Comparison of ENCODE assay signal across 16 mouse cellular contexts in the genomic region with DNA sequence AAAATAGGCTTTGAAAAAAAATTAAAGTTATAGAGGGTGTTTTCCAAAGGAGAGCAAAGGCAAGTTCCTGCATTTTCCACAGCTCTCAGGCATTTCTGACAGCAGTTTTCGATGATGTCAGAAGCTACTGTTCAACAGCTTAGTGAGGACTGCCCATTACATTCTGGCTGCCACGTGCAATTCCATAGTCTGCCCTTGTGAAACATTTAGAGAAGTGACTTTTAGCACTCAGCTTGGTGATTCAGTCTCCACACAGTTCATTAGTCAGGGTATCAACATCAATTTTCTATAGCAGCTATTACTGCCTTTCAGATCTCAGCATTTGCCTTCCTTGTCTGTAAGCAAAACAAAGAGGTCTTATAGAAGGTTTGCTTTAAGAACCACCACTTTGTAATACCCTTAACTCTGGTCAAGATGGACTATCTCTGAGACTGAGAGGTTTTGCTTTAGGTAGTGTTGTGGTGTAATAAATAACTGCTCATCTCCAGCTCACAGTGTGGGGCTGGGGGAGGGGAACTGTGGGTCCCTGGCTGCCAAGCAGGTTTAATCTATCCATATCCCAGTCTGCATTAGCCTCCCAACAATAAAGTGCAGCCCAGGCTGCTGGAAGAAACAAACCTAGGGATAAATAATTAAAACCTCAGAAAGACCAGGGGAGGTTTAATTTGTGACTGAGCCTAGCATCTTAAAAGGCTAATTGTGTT.
A peak's percentile ranks its signal among the peaks of the same experiment; 100 is the strongest.
DNase-seq lines count a peak whose midpoint lies in the region; ATAC-seq lines count a peak whose summit lies in the region.
"Had no signal": no experiment of that assay in that cellular context is flagged by ENCODE, and none has a peak within 500 bp of the region (broad histone marks: within the 10 kb centered on the region; RNA-seq: fewer than 3 reads in every experiment).

No protein-coding gene starts in this region.

- H3K9ac ChIP-seq in hindbrain, embryonic 13.5 days, result no peak overlapping the region
- no peak overlapping the region for H3K9ac ChIP-seq in hindbrain, embryonic 11.5 days (ENCODE audit: low read depth, low read length)
- no peak overlapping the region for H3K9ac ChIP-seq in midbrain, embryonic 13.5 days (replicated peaks)
- H3K9ac ChIP-seq in midbrain, embryonic 11.5 days (ENCODE audit: low read length), result no peak overlapping the region
- no peak overlapping the region for H3K9ac ChIP-seq in hindbrain, embryonic 14.5 days
- H3K9ac ChIP-seq in neural tube, embryonic 14.5 days (replicated peaks; ENCODE audit: low read depth, low read length), result no peak overlapping the region
- H3K9ac ChIP-seq in heart, embryonic 12.5 days, result no peak overlapping the region
- H3K9ac ChIP-seq: forebrain, embryonic 13.5 days; liver, embryonic 13.5 days had no signal

- H3K27me3 ChIP-seq in hindbrain, embryonic 13.5 days, result no peaks in the 10 kb centered on the region
- H3K27me3 ChIP-seq in hindbrain, embryonic 11.5 days (ENCODE audit: control insufficient read depth, insufficient read depth, low read length), result no peaks in the 10 kb centered on the region
- no peaks in the 10 kb centered on the region for H3K27me3 ChIP-seq in midbrain, embryonic 13.5 days
- H3K27me3 ChIP-seq in midbrain, embryonic 11.5 days (ENCODE audit: control insufficient read depth, insufficient read depth, low read length), result no peaks in the 10 kb centered on the region
- H3K27me3 ChIP-seq in hindbrain, embryonic 14.5 days (ENCODE audit: control insufficient read depth, insufficient read depth, low read length), result no peaks in the 10 kb centered on the region
- no peaks in the 10 kb centered on the region for H3K27me3 ChIP-seq in neural tube, embryonic 14.5 days (ENCODE audit: control insufficient read depth, insufficient read depth, low read length)
- no peaks in the 10 kb centered on the region for H3K27me3 ChIP-seq in heart, embryonic 12.5 days (replicated peaks)
- H3K27me3 ChIP-seq: CH12.LX; forebrain, embryonic 13.5 days; liver, embryonic 13.5 days had no signal

- H3K4me3 ChIP-seq in hindbrain, embryonic 13.5 days, result no peak overlapping the region
- H3K4me3 ChIP-seq in hindbrain, embryonic 11.5 days (ENCODE audit: low read depth, low read length), result no peak overlapping the region
- no peak overlapping the region for H3K4me3 ChIP-seq in midbrain, embryonic 13.5 days (replicated peaks)
- no peak overlapping the region for H3K4me3 ChIP-seq in midbrain, embryonic 11.5 days (ENCODE audit: low read depth, low read length)
- no peak overlapping the region for H3K4me3 ChIP-seq in hindbrain, embryonic 14.5 days (replicated peaks; ENCODE audit: low read length)
- no peak overlapping the region for H3K4me3 ChIP-seq in neural tube, embryonic 14.5 days (ENCODE audit: low read depth, low read length)
- no peak overlapping the region for H3K4me3 ChIP-seq in heart, embryonic 12.5 days
- H3K4me3 ChIP-seq: forebrain, embryonic 13.5 days; liver, embryonic 13.5 days had no signal

- DNase-seq in hindbrain, embryonic 11.5 days (ENCODE audit: low spot score), result no peak
- no peak for DNase-seq in midbrain, embryonic 11.5 days (ENCODE audit: low spot score, missing footprints)
- no peak for DNase-seq in hindbrain, embryonic 14.5 days (ENCODE audit: low spot score)
- DNase-seq: adrenal gland, postnatal 10 days; cerebellum, adult 9-10 months; gastrocnemius, postnatal 25 days; kidney, postnatal 10 days; liver, embryonic 13.5 days; thymus, postnatal 4 days had no signal

- 68% methylated on average over 2 of the region's 2 CpGs for WGBS in hindbrain, embryonic 13.5 days
- WGBS in hindbrain, embryonic 11.5 days, result 87% methylated on average over 2 of the region's 2 CpGs
- WGBS in midbrain, embryonic 13.5 days, result 80% methylated on average over 2 of the region's 2 CpGs
- 88% methylated on average over 2 of the region's 2 CpGs for WGBS in midbrain, embryonic 11.5 days
- 69% methylated on average over 2 of the region's 2 CpGs for WGBS in hindbrain, embryonic 14.5 days
- 73% methylated on average over 2 of the region's 2 CpGs for WGBS in neural tube, embryonic 14.5 days
- 60% methylated on average over 2 of the region's 2 CpGs for WGBS in heart, embryonic 12.5 days

- no peaks in the 10 kb centered on the region for H3K9me3 ChIP-seq in hindbrain, embryonic 13.5 days
- no peaks in the 10 kb centered on the region for H3K9me3 ChIP-seq in hindbrain, embryonic 11.5 days (ENCODE audit: control insufficient read depth, low read length)
- no peaks in the 10 kb centered on the region for H3K9me3 ChIP-seq in midbrain, embryonic 13.5 days
- H3K9me3 ChIP-seq in midbrain, embryonic 11.5 days (ENCODE audit: control insufficient read depth, low read length), result no peaks in the 10 kb centered on the region
- H3K9me3 ChIP-seq in hindbrain, embryonic 14.5 days (ENCODE audit: control insufficient read depth, low read length), result no peaks in the 10 kb centered on the region
- H3K9me3 ChIP-seq in neural tube, embryonic 14.5 days (ENCODE audit: control insufficient read depth, low read length), result no peaks in the 10 kb centered on the region
- no peaks in the 10 kb centered on the region; the same call in 1 of the 2 replicates for H3K9me3 ChIP-seq in heart, embryonic 12.5 days (replicated peaks)
- H3K9me3 ChIP-seq: forebrain, embryonic 13.5 days; liver, embryonic 13.5 days had no signal

- peak overlapping the region; percentile 53 for H3K27ac ChIP-seq in hindbrain, embryonic 13.5 days
- no peak overlapping the region for H3K27ac ChIP-seq in hindbrain, embryonic 11.5 days (ENCODE audit: low read depth, low read length)
- H3K27ac ChIP-seq in midbrain, embryonic 13.5 days, result no peak overlapping the region
- no peak overlapping the region for H3K27ac ChIP-seq in midbrain, embryonic 11.5 days (ENCODE audit: low read depth, low read length)
- H3K27ac ChIP-seq in hindbrain, embryonic 14.5 days, result peak overlapping the region; percentile 2; the same call in 1 of the 2 replicates
- H3K27ac ChIP-seq in neural tube, embryonic 14.5 days (ENCODE audit: low read depth, low read length), result no peak overlapping the region
- no peak overlapping the region for H3K27ac ChIP-seq in heart, embryonic 12.5 days (ENCODE audit: poor library complexity, severe bottlenecking)
- H3K27ac ChIP-seq: forebrain, embryonic 13.5 days; liver, embryonic 13.5 days had no signal

- H3K4me1 ChIP-seq in hindbrain, embryonic 13.5 days (replicated peaks), result peaks cover 7% of the 10 kb centered on the region; the same call in 1 of the 2 replicates
- no peaks in the 10 kb centered on the region for H3K4me1 ChIP-seq in hindbrain, embryonic 11.5 days (replicated peaks; ENCODE audit: control insufficient read depth, insufficient read depth, low read length)
- H3K4me1 ChIP-seq in midbrain, embryonic 13.5 days (replicated peaks), result 0 out of 2 replicates have a peak, but pooled peaks cover 4% of the 10 kb centered on the region
- H3K4me1 ChIP-seq in midbrain, embryonic 11.5 days (ENCODE audit: control insufficient read depth, insufficient read depth, low read length), result no peaks in the 10 kb centered on the region
- no peaks in the 10 kb centered on the region for H3K4me1 ChIP-seq in hindbrain, embryonic 14.5 days (replicated peaks; ENCODE audit: control insufficient read depth, insufficient read depth, low read length)
- H3K4me1 ChIP-seq in neural tube, embryonic 14.5 days (ENCODE audit: control insufficient read depth, insufficient read depth, low read length), result no peaks in the 10 kb centered on the region
- H3K4me1 ChIP-seq in heart, embryonic 12.5 days (replicated peaks), result no peaks in the 10 kb centered on the region
- H3K4me1 ChIP-seq: forebrain, embryonic 13.5 days; liver, embryonic 13.5 days had no signal

- no peaks in the 10 kb centered on the region for H3K36me3 ChIP-seq in hindbrain, embryonic 13.5 days
- no peaks in the 10 kb centered on the region for H3K36me3 ChIP-seq in hindbrain, embryonic 11.5 days (ENCODE audit: control insufficient read depth, insufficient read depth, low read length)
- H3K36me3 ChIP-seq in midbrain, embryonic 13.5 days, result no peaks in the 10 kb centered on the region; the same call in 1 of the 2 replicates
- no peaks in the 10 kb centered on the region for H3K36me3 ChIP-seq in midbrain, embryonic 11.5 days (ENCODE audit: control insufficient read depth, insufficient read depth, low read length)
- no peaks in the 10 kb centered on the region for H3K36me3 ChIP-seq in hindbrain, embryonic 14.5 days (replicated peaks; ENCODE audit: control insufficient read depth, insufficient read depth)
- no peaks in the 10 kb centered on the region for H3K36me3 ChIP-seq in neural tube, embryonic 14.5 days (ENCODE audit: control insufficient read depth, insufficient read depth, low read length)
- H3K36me3 ChIP-seq in heart, embryonic 12.5 days, result 0 out of 2 replicates have a peak, but pooled peaks cover 4% of the 10 kb centered on the region
- H3K36me3 ChIP-seq: liver, embryonic 13.5 days had no signal

- ATAC-seq in hindbrain, embryonic 13.5 days (ENCODE audit: low FRiP score), result peak; percentile 70
- no peak for ATAC-seq in hindbrain, embryonic 11.5 days (ENCODE audit: low FRiP score)
- 0 out of 2 replicates have a peak, but pooled peaks have one; percentile 43 for ATAC-seq in midbrain, embryonic 13.5 days
- ATAC-seq in midbrain, embryonic 11.5 days (ENCODE audit: low FRiP score), result no peak
- peak; percentile 72; the same call in 1 of the 2 replicates for ATAC-seq in hindbrain, embryonic 14.5 days (ENCODE audit: low FRiP score)
- ATAC-seq in neural tube, embryonic 14.5 days (ENCODE audit: low read depth), result peak; percentile 83
- no peak for ATAC-seq in megakaryocyte-erythroid progenitor cell, adult 5-6 weeks (replicated peaks; ENCODE audit: low FRiP score, low TSS enrichment, poor library complexity, severe bottlenecking)
- ATAC-seq in heart, embryonic 12.5 days (ENCODE audit: insufficient number of reproducible peaks, low FRiP score), result no peak
- ATAC-seq: forebrain, embryonic 13.5 days had no signal

- H3K4me2 ChIP-seq in hindbrain, embryonic 13.5 days, result no peak overlapping the region
- no peak overlapping the region for H3K4me2 ChIP-seq in hindbrain, embryonic 11.5 days (replicated peaks; ENCODE audit: low read depth, low read length)
- no peak overlapping the region for H3K4me2 ChIP-seq in midbrain, embryonic 13.5 days (replicated peaks)
- H3K4me2 ChIP-seq in midbrain, embryonic 11.5 days, result no peak overlapping the region
- H3K4me2 ChIP-seq in hindbrain, embryonic 14.5 days (replicated peaks), result no peak overlapping the region
- no peak overlapping the region for H3K4me2 ChIP-seq in neural tube, embryonic 14.5 days (ENCODE audit: low read depth, low read length)
- H3K4me2 ChIP-seq in heart, embryonic 12.5 days, result no peak overlapping the region
- H3K4me2 ChIP-seq: forebrain, embryonic 13.5 days; liver, embryonic 13.5 days had no signal

Comparison
In these comparisons a context has a peak if more than half of its experiments do, and no peak if none do; other contexts are left out.
1. ATAC-seq: peak in hindbrain, embryonic 13.5 days (single experiment), midbrain, embryonic 13.5 days (single experiment), hindbrain, embryonic 14.5 days (single experiment) and neural tube, embryonic 14.5 days (single experiment); none in hindbrain, embryonic 11.5 days (single experiment), midbrain, embryonic 11.5 days (single experiment), megakaryocyte-erythroid progenitor cell, adult 5-6 weeks (single experiment) and heart, embryonic 12.5 days (single experiment).
2. H3K27ac ChIP-seq: peak in hindbrain, embryonic 13.5 days (single experiment) and hindbrain, embryonic 14.5 days (single experiment); none in hindbrain, embryonic 11.5 days (single experiment), midbrain, embryonic 13.5 days (single experiment), midbrain, embryonic 11.5 days (single experiment), neural tube, embryonic 14.5 days (single experiment) and heart, embryonic 12.5 days (single experiment).